Mouse (Mus musculus): Measurements from ENCODE around the gene 4933425L06Rik. TPM values are rescaled to one million over a fixed set of nuclear protein-coding genes. Genes with fewer than 3 reads are reported as not detected.

The 4933425L06Rik gene
- polyA plus RNA-seq, 1 experiment from 2014 or later, result not detected

DNA sequence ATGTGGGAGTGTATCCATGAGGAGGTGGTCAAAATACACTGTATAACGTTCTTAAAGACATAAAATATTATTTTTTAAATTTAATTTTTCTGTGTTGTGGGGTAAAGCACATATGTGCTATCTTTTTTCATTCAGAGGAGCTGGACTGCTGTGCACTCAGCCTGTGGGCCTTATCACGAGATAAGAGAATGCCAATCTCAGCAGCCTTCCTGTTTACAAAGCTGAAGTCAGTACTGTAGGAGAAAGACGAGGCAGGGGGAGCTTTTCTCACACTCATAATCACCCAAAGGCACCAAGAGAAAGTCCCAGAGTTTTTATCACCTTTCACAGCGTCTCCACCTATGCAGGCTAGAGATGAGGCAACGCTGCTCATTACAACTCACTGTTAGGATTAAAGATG, 52.5 kb downstream of the 4933425L06Rik start:
- no peaks in the 10 kb centered on the region for H3K9me3 ChIP-seq (ENCODE audit: control insufficient read depth, low read length)
- H3K4me3 ChIP-seq (ENCODE audit: control insufficient read depth in 1 of 2, insufficient read depth in 1 of 2, low read depth in 1 of 2, low read length in 2 of 2), result no peak overlapping the region
- no peak; the same call in 1 of the 2 replicates for ATAC-seq (ENCODE audit: insufficient number of reproducible peaks, insufficient read depth, low FRiP score, low read depth)
- 19% methylated on average over 5 of the region's 5 CpGs for WGBS
- H3K36me3 ChIP-seq (ENCODE audit: control insufficient read depth, insufficient read depth, low read length), result no peaks in the 10 kb centered on the region
- H3K27me3 ChIP-seq (ENCODE audit: control insufficient read depth, insufficient read depth, low read length), result no peaks in the 10 kb centered on the region
- H3K4me2 ChIP-seq (ENCODE audit: low read length), result no peak overlapping the region
- peaks cover 2 to 8% of the 10 kb centered on the region in 2 experiments; a peak in 3 of 4 replicates for H3K4me1 ChIP-seq (ENCODE audit: control insufficient read depth in 2 of 2, insufficient read depth in 2 of 2, low read length in 2 of 2)
- no peak overlapping the region for H3K27ac ChIP-seq (replicated peaks in 1 of 2; ENCODE audit: control insufficient read depth in 1 of 2, insufficient read depth in 1 of 2, low read depth in 2 of 2, low read length in 2 of 2)
- no peak overlapping the region for H3K9ac ChIP-seq (ENCODE audit: low read length)

DNA sequence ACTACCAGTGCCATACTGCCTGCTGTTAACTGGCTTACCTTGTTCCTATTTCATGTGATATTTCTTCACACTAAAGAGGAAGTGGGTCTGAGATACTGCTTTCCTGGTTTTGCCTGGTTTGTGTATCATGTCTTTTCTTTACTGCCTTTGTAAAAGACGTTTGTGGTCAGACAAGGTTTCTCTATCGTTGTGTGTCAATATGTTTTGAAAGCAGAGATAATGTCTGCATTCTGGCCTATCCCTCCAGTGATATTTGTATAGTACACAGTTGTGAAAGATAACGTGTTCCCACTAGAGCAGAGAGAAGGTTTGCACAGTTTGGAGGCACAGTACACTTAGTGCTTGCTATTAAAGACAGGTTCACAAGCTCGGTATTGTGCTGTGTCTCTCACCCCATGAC, 58.0 kb downstream of the 4933425L06Rik start:
- peaks cover 0 to under 1% of the 10 kb centered on the region in 2 experiments; a peak in 1 of 4 replicates for H3K4me1 ChIP-seq (ENCODE audit: control insufficient read depth in 2 of 2, insufficient read depth in 2 of 2, low read length in 2 of 2)
- no peaks in the 10 kb centered on the region for H3K9me3 ChIP-seq (ENCODE audit: control insufficient read depth, low read length)
- no peak overlapping the region for H3K4me3 ChIP-seq (ENCODE audit: control insufficient read depth in 1 of 2, insufficient read depth in 1 of 2, low read depth in 1 of 2, low read length in 2 of 2)
- no peaks in the 10 kb centered on the region for H3K27me3 ChIP-seq (ENCODE audit: control insufficient read depth, insufficient read depth, low read length)
- H3K27ac ChIP-seq (replicated peaks in 1 of 2; ENCODE audit: control insufficient read depth in 1 of 2, insufficient read depth in 1 of 2, low read depth in 2 of 2, low read length in 2 of 2), result no peak overlapping the region
- no peak overlapping the region for H3K4me2 ChIP-seq (ENCODE audit: low read length)
- H3K9ac ChIP-seq (ENCODE audit: low read length), result no peak overlapping the region
- H3K36me3 ChIP-seq (ENCODE audit: control insufficient read depth, insufficient read depth, low read length), result no peaks in the 10 kb centered on the region
- WGBS, result 48% methylated on average over 4 of the region's 4 CpGs
- no peak for ATAC-seq (ENCODE audit: insufficient number of reproducible peaks, insufficient read depth, low FRiP score, low read depth)

DNA sequence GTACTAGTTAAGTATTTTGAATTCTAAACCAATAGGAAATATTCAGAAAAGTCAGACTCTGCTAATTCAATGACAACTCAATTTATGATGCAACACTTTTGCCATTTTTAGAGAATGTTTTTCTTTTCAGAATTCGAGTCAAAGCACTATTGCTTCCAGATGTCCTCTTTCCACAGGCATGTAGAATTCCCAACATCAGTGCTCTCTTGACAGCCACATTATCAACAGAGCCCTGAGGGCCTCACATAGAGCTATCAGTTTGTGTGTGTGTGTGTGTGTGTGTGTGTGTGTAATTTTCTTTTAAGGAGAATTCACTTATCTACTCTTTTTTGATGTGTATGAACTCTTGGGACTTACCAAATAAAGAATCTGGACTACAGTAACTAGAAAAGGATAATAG, 64.9 kb downstream of the 4933425L06Rik start:
- Histone ChIP-seq H3K4me3 (ENCODE audit: control insufficient read depth in 1 of 2, insufficient read depth in 1 of 2, low read depth in 1 of 2, low read length in 2 of 2) (no peak overlapping the region), H3K27ac (replicated peaks in 1 of 2; ENCODE audit: control insufficient read depth in 1 of 2, insufficient read depth in 1 of 2, low read depth in 2 of 2, low read length in 2 of 2) (no peak overlapping the region), H3K36me3 (ENCODE audit: control insufficient read depth, insufficient read depth, low read length) (no peaks in the 10 kb centered on the region), H3K27me3 (ENCODE audit: control insufficient read depth, insufficient read depth, low read length) (no peaks in the 10 kb centered on the region), H3K4me2 (ENCODE audit: low read length) (no peak overlapping the region), H3K9ac (ENCODE audit: low read length) (no peak overlapping the region), H3K4me1 (ENCODE audit: control insufficient read depth in 2 of 2, insufficient read depth in 2 of 2, low read length in 2 of 2) (no peaks in the 10 kb centered on the region), H3K9me3 (ENCODE audit: control insufficient read depth, low read length) (no peaks in the 10 kb centered on the region)
- ATAC-seq (ENCODE audit: insufficient number of reproducible peaks, insufficient read depth, low FRiP score, low read depth), result no peak
- WGBS, result 34% methylated on average over 1 of the region's 1 CpGs

DNA sequence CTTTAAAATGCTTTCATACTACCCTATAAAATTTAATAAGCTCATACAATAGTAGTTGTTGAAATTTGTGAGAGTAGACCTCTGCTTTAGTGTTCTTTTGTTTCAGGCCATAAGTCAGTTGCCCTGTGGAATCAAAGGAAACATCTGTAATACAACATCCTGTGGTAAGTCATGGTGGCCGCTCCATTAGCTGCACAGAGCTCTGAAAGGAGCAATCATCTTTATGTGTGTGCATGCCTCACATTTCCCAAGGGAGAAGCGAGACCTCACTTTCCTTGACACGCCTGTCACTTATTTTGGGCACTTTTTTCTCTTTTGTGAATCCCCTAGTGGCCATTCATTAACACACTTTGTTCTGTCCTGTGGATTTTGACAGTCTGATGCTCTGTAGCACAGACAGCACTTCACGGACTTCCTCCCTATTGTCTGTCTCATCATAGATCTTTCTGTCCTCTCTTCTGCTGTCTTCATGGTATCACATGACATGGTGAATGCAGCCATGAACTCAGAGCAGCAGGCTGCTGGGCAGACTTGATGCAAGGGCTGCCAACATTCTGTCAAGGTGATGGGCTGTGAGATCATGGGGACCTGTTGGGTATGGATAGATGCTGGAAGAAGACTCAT, 66.0 kb downstream of the 4933425L06Rik start:
- no peaks in the 10 kb centered on the region for H3K9me3 ChIP-seq (ENCODE audit: control insufficient read depth, low read length)
- H3K27me3 ChIP-seq (ENCODE audit: control insufficient read depth, insufficient read depth, low read length), result no peaks in the 10 kb centered on the region
- no peaks in the 10 kb centered on the region for H3K36me3 ChIP-seq (ENCODE audit: control insufficient read depth, insufficient read depth, low read length)
- H3K4me1 ChIP-seq (ENCODE audit: control insufficient read depth in 2 of 2, insufficient read depth in 2 of 2, low read length in 2 of 2), result no peaks in the 10 kb centered on the region
- H3K9ac ChIP-seq (ENCODE audit: low read length), result no peak overlapping the region
- no peak overlapping the region for H3K27ac ChIP-seq (replicated peaks in 1 of 2; ENCODE audit: control insufficient read depth in 1 of 2, insufficient read depth in 1 of 2, low read depth in 2 of 2, low read length in 2 of 2)
- H3K4me2 ChIP-seq (ENCODE audit: low read length), result no peak overlapping the region
- no peak overlapping the region for H3K4me3 ChIP-seq (ENCODE audit: control insufficient read depth in 1 of 2, insufficient read depth in 1 of 2, low read depth in 1 of 2, low read length in 2 of 2)
- ATAC-seq (ENCODE audit: insufficient number of reproducible peaks, insufficient read depth, low FRiP score, low read depth), result no peak
- 59% methylated on average over 4 of the region's 4 CpGs for WGBS

DNA sequence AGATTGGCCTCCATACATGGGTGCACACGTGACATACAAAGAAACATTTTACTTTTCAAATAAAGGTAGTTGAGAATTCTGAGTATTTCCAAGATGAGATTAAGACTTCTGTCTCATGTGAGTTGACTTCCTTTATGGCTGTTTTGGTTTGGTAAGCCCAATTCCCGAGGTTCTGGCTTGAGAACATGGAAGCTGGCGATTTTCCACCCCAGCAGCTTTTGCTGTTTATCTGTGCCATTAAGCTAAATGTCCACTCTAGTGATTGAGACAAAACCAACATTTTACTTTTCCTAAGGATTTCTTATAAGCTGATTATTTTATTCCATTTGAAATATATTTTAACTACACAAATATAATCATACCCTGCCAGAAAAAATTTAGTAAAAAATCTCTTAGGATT, 68.1 kb downstream of the 4933425L06Rik start:
- no peak for ATAC-seq (ENCODE audit: insufficient number of reproducible peaks, insufficient read depth, low FRiP score, low read depth)
- no peaks in the 10 kb centered on the region for H3K4me1 ChIP-seq (ENCODE audit: control insufficient read depth in 2 of 2, insufficient read depth in 2 of 2, low read length in 2 of 2)
- no peak overlapping the region for H3K27ac ChIP-seq (replicated peaks in 1 of 2; ENCODE audit: control insufficient read depth in 1 of 2, insufficient read depth in 1 of 2, low read depth in 2 of 2, low read length in 2 of 2)
- WGBS, result 83% methylated on average over 3 of the region's 3 CpGs
- H3K27me3 ChIP-seq (ENCODE audit: control insufficient read depth, insufficient read depth, low read length), result no peaks in the 10 kb centered on the region
- H3K4me3 ChIP-seq (ENCODE audit: control insufficient read depth in 1 of 2, insufficient read depth in 1 of 2, low read depth in 1 of 2, low read length in 2 of 2), result no peak overlapping the region
- H3K9me3 ChIP-seq (ENCODE audit: control insufficient read depth, low read length), result no peaks in the 10 kb centered on the region
- H3K4me2 ChIP-seq (ENCODE audit: low read length), result no peak overlapping the region
- H3K9ac ChIP-seq (ENCODE audit: low read length), result no peak overlapping the region
- H3K36me3 ChIP-seq (ENCODE audit: control insufficient read depth, insufficient read depth, low read length), result no peaks in the 10 kb centered on the region

DNA sequence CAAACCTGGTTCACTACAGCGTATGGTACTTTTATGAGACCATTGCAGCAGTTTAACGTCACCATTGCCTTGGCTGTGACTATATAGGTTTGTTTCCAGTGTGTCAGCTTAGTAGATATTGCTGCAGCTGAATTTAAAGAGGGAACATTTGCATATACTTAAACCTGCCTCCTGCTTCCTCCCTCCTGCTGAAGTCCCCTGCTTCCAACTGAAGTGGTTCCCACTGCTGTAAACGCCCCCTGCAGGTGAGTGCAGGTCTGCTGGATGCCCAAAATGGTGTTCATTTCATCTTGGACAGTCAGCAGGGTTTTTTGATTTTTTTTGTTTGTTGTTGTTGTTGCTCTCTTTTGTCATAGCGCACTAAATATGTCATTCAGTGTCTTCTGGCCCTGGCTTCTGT, 72.0 kb downstream of the 4933425L06Rik start:
- Histone ChIP-seq H3K4me2 (ENCODE audit: low read length) (no peak overlapping the region), H3K36me3 (ENCODE audit: control insufficient read depth, insufficient read depth, low read length) (no peaks in the 10 kb centered on the region), H3K27me3 (ENCODE audit: control insufficient read depth, insufficient read depth, low read length) (no peaks in the 10 kb centered on the region), H3K9ac (ENCODE audit: low read length) (no peak overlapping the region), H3K9me3 (ENCODE audit: control insufficient read depth, low read length) (no peaks in the 10 kb centered on the region), H3K27ac (replicated peaks in 1 of 2; ENCODE audit: control insufficient read depth in 1 of 2, insufficient read depth in 1 of 2, low read depth in 2 of 2, low read length in 2 of 2) (no peak overlapping the region), H3K4me1 (ENCODE audit: control insufficient read depth in 2 of 2, insufficient read depth in 2 of 2, low read length in 2 of 2) (no peaks in the 10 kb centered on the region), H3K4me3 (ENCODE audit: control insufficient read depth in 1 of 2, insufficient read depth in 1 of 2, low read depth in 1 of 2, low read length in 2 of 2) (no peak overlapping the region)
- 57% methylated on average over 4 of the region's 4 CpGs for WGBS
- ATAC-seq (ENCODE audit: insufficient number of reproducible peaks, insufficient read depth, low FRiP score, low read depth), result no peak

DNA sequence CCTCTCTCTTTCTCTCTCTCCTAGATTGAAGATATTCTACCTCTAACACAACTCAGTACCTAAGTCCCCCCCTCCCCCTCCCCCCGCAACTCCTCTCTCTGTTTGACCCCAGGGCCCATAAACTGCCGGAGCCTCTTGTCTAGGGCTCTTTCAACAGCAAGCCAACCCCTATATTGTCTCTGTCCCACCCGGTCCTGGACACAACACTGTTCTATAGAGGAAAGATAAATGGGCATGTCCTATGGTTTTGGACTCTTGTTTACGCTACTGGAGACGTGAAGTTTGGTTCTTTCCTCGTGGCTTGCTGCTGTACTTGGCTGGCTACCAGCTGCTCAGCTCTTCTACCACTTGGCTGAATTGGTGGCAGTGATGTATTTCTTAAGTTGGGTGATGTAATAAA, 83.5 kb downstream of the 4933425L06Rik start:
- no peak overlapping the region for H3K27ac ChIP-seq (replicated peaks in 1 of 2; ENCODE audit: control insufficient read depth in 1 of 2, insufficient read depth in 1 of 2, low read depth in 2 of 2, low read length in 2 of 2)
- no peak overlapping the region for H3K9ac ChIP-seq (ENCODE audit: low read length)
- no peaks in the 10 kb centered on the region for H3K9me3 ChIP-seq (ENCODE audit: control insufficient read depth, low read length)
- H3K4me1 ChIP-seq (ENCODE audit: control insufficient read depth in 2 of 2, insufficient read depth in 2 of 2, low read length in 2 of 2), result no peaks in the 10 kb centered on the region
- ATAC-seq (ENCODE audit: insufficient number of reproducible peaks, insufficient read depth, low FRiP score, low read depth), result no peak
- WGBS, result 81% methylated on average over 6 of the region's 6 CpGs
- H3K4me2 ChIP-seq (ENCODE audit: low read length), result no peak overlapping the region
- no peaks in the 10 kb centered on the region for H3K36me3 ChIP-seq (ENCODE audit: control insufficient read depth, insufficient read depth, low read length)
- H3K4me3 ChIP-seq (ENCODE audit: control insufficient read depth in 1 of 2, insufficient read depth in 1 of 2, low read depth in 1 of 2, low read length in 2 of 2), result no peak overlapping the region
- H3K27me3 ChIP-seq (ENCODE audit: control insufficient read depth, insufficient read depth, low read length), result no peaks in the 10 kb centered on the region
